Comparison of ENCODE assay signal across 12 mouse cellular contexts in the genomic region with DNA sequence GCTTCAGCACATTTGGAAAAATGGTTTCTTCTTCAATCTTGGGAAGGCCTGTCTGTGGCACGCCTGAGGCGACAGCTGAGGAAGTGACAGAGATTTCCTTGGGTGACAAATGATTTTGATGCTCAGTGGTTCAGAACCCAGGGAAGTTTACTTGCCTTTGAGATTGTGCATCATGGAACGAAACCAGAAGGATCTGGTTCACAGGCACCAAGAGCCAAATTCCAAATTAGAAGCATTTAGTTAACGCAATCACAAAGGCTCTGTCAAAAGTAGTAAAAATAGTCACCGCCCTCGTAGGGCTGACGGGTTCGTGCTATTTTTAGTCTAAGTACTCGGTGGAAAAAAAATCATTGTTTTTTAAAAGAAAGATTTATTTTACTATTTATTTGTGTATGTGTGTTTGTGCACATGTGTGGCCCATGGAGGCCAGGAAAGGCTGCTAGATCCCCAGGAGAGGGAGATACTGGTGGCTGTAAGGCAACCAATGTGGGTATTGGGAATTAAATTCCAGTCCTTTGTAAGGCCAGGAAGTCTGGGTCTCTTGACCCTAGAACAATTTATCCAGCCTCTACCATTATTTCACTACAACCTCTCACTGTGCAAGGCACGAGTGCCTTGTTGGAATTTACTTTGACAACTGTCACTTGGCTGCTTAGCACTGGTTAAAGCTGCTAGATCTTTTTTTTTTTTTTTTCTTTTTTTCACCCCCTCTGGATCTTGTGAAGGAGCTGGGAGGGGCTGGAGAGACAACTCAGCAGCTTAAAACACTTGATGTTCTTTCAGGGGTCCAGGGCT.
A peak's percentile ranks its signal among the peaks of the same experiment; 100 is the strongest.
DNase-seq lines count a peak whose midpoint lies in the region; ATAC-seq and TF ChIP-seq lines count a peak whose summit lies in the region.
"Had no signal": no experiment of that assay in that cellular context is flagged by ENCODE, and none has a peak within 500 bp of the region (broad histone marks: within the 10 kb centered on the region; RNA-seq: fewer than 3 reads in every experiment).

No protein-coding gene starts in this region.

- no peak for TF ChIP-seq EP300 in heart, adult 2 months (IDR thresholded peaks at IDR 0.05; ENCODE audit: insufficient read depth, low read depth, low read length)

- no peak for TF ChIP-seq POLR2A in heart, adult 2 months (IDR thresholded peaks at IDR 0.05; ENCODE audit: insufficient read depth, low read depth, low read length)

- WGBS in heart, adult 2 months = 29% methylated on average over 10 of the region's 10 CpGs
- 33% methylated on average over 10 of the region's 10 CpGs for WGBS in forebrain, postnatal 0 days
- 70% methylated on average over 10 of the region's 10 CpGs for WGBS in midbrain, embryonic 10.5 days

- H3K27me3 ChIP-seq in heart, adult 2 months (ENCODE audit: control insufficient read depth, insufficient read depth, low read length) = no peaks in the 10 kb centered on the region
- no peaks in the 10 kb centered on the region for H3K27me3 ChIP-seq in forebrain, postnatal 0 days (ENCODE audit: insufficient read depth, low read length)
- peaks cover 40% of the 10 kb centered on the region for H3K27me3 ChIP-seq in midbrain, embryonic 10.5 days (ENCODE audit: low read depth, poor library complexity, severe bottlenecking)
- H3K27me3 ChIP-seq: midbrain, embryonic 12.5 days; neural tube, embryonic 13.5 days had no signal

- intact Hi-C loops in heart, adult 2 months (cut with DNase I) = no loop called here
- intact Hi-C loops in left cerebral cortex, postnatal 14 days (cut with DNase I) = no loop called here

- DNase-seq in heart, adult 9 months (ENCODE audit: low spot score in 2 of 2) = peak; percentile 2 to 3
- no peak for DNase-seq in heart, adult 2 months
- peak; percentile 24 to 54 for DNase-seq in left cerebral cortex, postnatal 14 days (ENCODE audit: low spot score in 2 of 2)
- DNase-seq in left cerebral cortex, adult 8-10 months (ENCODE audit: low spot score in 2 of 2) = no peak
- DNase-seq in forebrain, postnatal 0 days = peak; percentile 72
- peak; percentile 23 for DNase-seq in retina, embryonic 14.5 days (ENCODE audit: low spot score)
- no peak for DNase-seq in midbrain, embryonic 10.5 days (ENCODE audit: low spot score)
- DNase-seq in spleen, postnatal 4 days (ENCODE audit: low spot score in 2 of 2) = no peak
- DNase-seq: liver had no signal

- H3K9me3 ChIP-seq in forebrain, postnatal 0 days (ENCODE audit: low read length) = no peaks in the 10 kb centered on the region
- no peaks in the 10 kb centered on the region for H3K9me3 ChIP-seq in midbrain, embryonic 10.5 days (replicated peaks)
- H3K9me3 ChIP-seq: midbrain, embryonic 12.5 days; neural tube, embryonic 13.5 days had no signal

- H3K4me2 ChIP-seq in forebrain, postnatal 0 days (ENCODE audit: low read depth) = no peak overlapping the region
- H3K4me2 ChIP-seq: midbrain, embryonic 12.5 days; neural tube, embryonic 13.5 days had no signal

- H3K9ac ChIP-seq in heart, adult 2 months (ENCODE audit: low read depth, low read length) = no peak overlapping the region
- H3K9ac ChIP-seq in forebrain, postnatal 0 days = no peak overlapping the region
- H3K9ac ChIP-seq: midbrain, embryonic 12.5 days; neural tube, embryonic 13.5 days had no signal

- H3K4me1 ChIP-seq in heart, adult 2 months (ENCODE audit: control insufficient read depth, insufficient read depth, low read length) = no peaks in the 10 kb centered on the region
- H3K4me1 ChIP-seq in forebrain, postnatal 0 days (ENCODE audit: insufficient read depth) = 0 out of 2 replicates have a peak, but pooled peaks cover 3% of the 10 kb centered on the region
- H3K4me1 ChIP-seq in midbrain, embryonic 10.5 days = peaks cover 7% of the 10 kb centered on the region
- H3K4me1 ChIP-seq: midbrain, embryonic 12.5 days; neural tube, embryonic 13.5 days had no signal

- H3K4me3 ChIP-seq in heart, adult 2 months = no peak overlapping the region
- no peak overlapping the region for H3K4me3 ChIP-seq in forebrain, postnatal 0 days (ENCODE audit: low read depth, low read length)
- no peak overlapping the region for H3K4me3 ChIP-seq in midbrain, embryonic 10.5 days
- H3K4me3 ChIP-seq: midbrain, embryonic 12.5 days; neural tube, embryonic 13.5 days had no signal

- peak; percentile 92 for ATAC-seq in forebrain, postnatal 0 days
- ATAC-seq: lung, postnatal 0 days had no signal

- no peaks in the 10 kb centered on the region for H3K79me2 ChIP-seq in heart, adult 2 months (replicated peaks; ENCODE audit: control insufficient read depth, insufficient read depth, low read length)

- TF ChIP-seq CTCF in heart, adult 2 months (IDR thresholded peaks at IDR 0.05) = no peak
- no peak for TF ChIP-seq CTCF in forebrain, postnatal 0 days (IDR thresholded peaks at IDR 0.05; ENCODE audit: low read depth)

- no peak overlapping the region for H3K27ac ChIP-seq in heart, adult 2 months
- H3K27ac ChIP-seq in forebrain, postnatal 0 days (ENCODE audit: low read depth, low read length) = no peak overlapping the region
- no peak overlapping the region for H3K27ac ChIP-seq in midbrain, embryonic 10.5 days (replicated peaks)
- H3K27ac ChIP-seq: midbrain, embryonic 12.5 days; neural tube, embryonic 13.5 days had no signal

- no peaks in the 10 kb centered on the region for H3K36me3 ChIP-seq in heart, adult 2 months (ENCODE audit: control insufficient read depth, insufficient read depth, low read length)
- no peaks in the 10 kb centered on the region for H3K36me3 ChIP-seq in forebrain, postnatal 0 days (ENCODE audit: insufficient read depth)
- H3K36me3 ChIP-seq in midbrain, embryonic 10.5 days = no peaks in the 10 kb centered on the region
- H3K36me3 ChIP-seq: midbrain, embryonic 12.5 days; neural tube, embryonic 13.5 days had no signal

Comparison
In these comparisons a context has a peak if more than half of its experiments do, and no peak if none do; other contexts are left out.
1. DNase-seq: peak in heart, adult 9 months (2 of 2), left cerebral cortex, postnatal 14 days (2 of 2), forebrain, postnatal 0 days (single experiment) and retina, embryonic 14.5 days (single experiment); none in heart, adult 2 months (0 of 2), left cerebral cortex, adult 8-10 months (0 of 2), midbrain, embryonic 10.5 days (single experiment) and spleen, postnatal 4 days (0 of 2).